Mouse (Mus musculus) forebrain, embryonic 11.5 days (tissue): ENCODE results near the gene Surf1. TPM values are rescaled to one million over a fixed set of nuclear protein-coding genes. Genes with fewer than 3 reads are reported as not detected.
A peak's percentile ranks its signal among the peaks of the same experiment; 100 is the strongest.
"Not testable (repeated sequence)": the region's sequence is repeated elsewhere in the genome, so short reads cannot be mapped to it uniquely, and the experiment has no call there.

Experiments
- ATAC-seq: fragments of 200-750 bp; cut with Nextera tagmentation; replicated peaks from 2 replicates; pipeline ENCODE4 v1.8.0; 2017; ENCODE audit warnings: moderate TSS enrichment; ENCODE audit not compliant: low FRiP score
- DNase-seq: peaks from one replicate; pipeline ENCODE4 v3.0.0-alpha.2; 2017; ENCODE audit warnings: low spot score
- H3K27ac ChIP-seq: fragments of 300-500 bp; sonication (generic); 2 replicates; pipeline ENCODE4 v1.5.1; 2014; ENCODE audit warnings: low read depth, low read length
- H3K27me3 ChIP-seq: fragments of 300-500 bp; sonication (generic); 2 replicates; pipeline ENCODE4 v1.6.1; 2014; ENCODE audit warnings: mild to moderate bottlenecking, low read length, mixed read lengths; ENCODE audit not compliant: control insufficient read depth, insufficient read depth
- H3K36me3 ChIP-seq: fragments of 300-500 bp; sonication (generic); 2 replicates; pipeline ENCODE4 v1.6.1; 2014; ENCODE audit warnings: mild to moderate bottlenecking, low read length, moderate library complexity, mixed read lengths; ENCODE audit not compliant: control insufficient read depth, insufficient read depth
- H3K4me1 ChIP-seq: fragments of 300-500 bp; sonication (generic); replicated peaks from 2 replicates; pipeline ENCODE4 v1.6.1; 2014; ENCODE audit warnings: low read length, mixed read lengths; ENCODE audit not compliant: control insufficient read depth, insufficient read depth
- H3K4me2 ChIP-seq: fragments of 300-500 bp; sonication (generic); 2 replicates; pipeline ENCODE4 v1.6.1; 2014; ENCODE audit warnings: low read depth, mild to moderate bottlenecking, low read length, moderate library complexity, mixed read lengths; ENCODE audit not compliant: severe bottlenecking
- H3K4me3 ChIP-seq: fragments of 300-500 bp; sonication (generic); 2 replicates; pipeline ENCODE4 v1.5.1; 2014; ENCODE audit warnings: low read depth, low read length
- H3K9ac ChIP-seq: fragments of 300-500 bp; sonication (generic); 2 replicates; pipeline ENCODE4 v1.6.1; 2014; ENCODE audit warnings: low read length
- H3K9me3 ChIP-seq: fragments of 300-500 bp; sonication (generic); 2 replicates; pipeline ENCODE4 v1.6.1; 2016; ENCODE audit warnings: low read length, mixed read lengths; ENCODE audit not compliant: control insufficient read depth
- WGBS: fragments of 180-500 bp; shearing (Covaris S2); extraction: QIAGEN DNeasy Blood & Tissue Kit; methylation state at CpG from one replicate; pipeline ENCODE4 v1.1.7; 2014; 5-methylcytosine and 5-hydroxymethylcytosine counted together
- polyA plus RNA-seq: library from polyadenylated mRNA; unstranded; fragments of >200 nt; fragmentation: Nextera tagmentation; extraction: Ambion mirVana; gene quantifications from 2 replicates; pipeline ENCODE4 v1.2.1, GENCODE M21; 2014

Surf1 gene
- polyA plus RNA-seq, 1 experiment from 2014 or later = 44.1 TPM

GRCm38 (mm10) chr2:26906431-26906830 lies 9.9 kb downstream of the Surf1 start:
- peaks cover 10% of the 10 kb centered on the region for H3K4me1 ChIP-seq
- H3K4me3 ChIP-seq = no peak overlapping the region
- H3K9me3 ChIP-seq = no peaks in the 10 kb centered on the region
- H3K4me2 ChIP-seq = no peak overlapping the region
- H3K36me3 ChIP-seq = peaks cover 5% of the 10 kb centered on the region; the same call in 1 of the 2 replicates
- H3K9ac ChIP-seq = no peak overlapping the region
- WGBS = 85% methylated on average over 3 of the region's 3 CpGs
- DNase-seq = no peak
- no peak for ATAC-seq
- no peak overlapping the region for H3K27ac ChIP-seq
- no peaks in the 10 kb centered on the region for H3K27me3 ChIP-seq

- Histone ChIP-seq H3K4me2 (no peak overlapping the region), H3K27me3 (no peaks in the 10 kb centered on the region), H3K27ac (no peak overlapping the region), H3K4me1 (peaks cover 10% of the 10 kb centered on the region), H3K4me3 (no peak overlapping the region), H3K9ac (no peak overlapping the region), H3K9me3 (no peaks in the 10 kb centered on the region), H3K36me3 (peaks cover 5% of the 10 kb centered on the region; the same call in 1 of the 2 replicates)
- ATAC-seq (no peak), DNase-seq (peak; percentile 40)
- 85% methylated on average over 2 of the region's 2 CpGs for WGBS
These were observed 10.4 kb downstream of the Surf1 start for GRCm38 (mm10) chr2:26905936-26906335.

- H3K36me3 ChIP-seq = peaks cover 8% of the 10 kb centered on the region
- peaks cover 7% of the 10 kb centered on the region for H3K4me1 ChIP-seq
- no peaks in the 10 kb centered on the region for H3K27me3 ChIP-seq
- H3K9me3 ChIP-seq = no peaks in the 10 kb centered on the region
- H3K4me3 ChIP-seq = peak overlapping the region; percentile 80
- WGBS = 10% methylated on average over 7 of the region's 7 CpGs
- peak overlapping the region; percentile 74 for H3K9ac ChIP-seq
- H3K4me2 ChIP-seq = peak overlapping the region; percentile 78
- DNase-seq (peak; percentile 43), ATAC-seq (no peak)
- peak overlapping the region; percentile 82 for H3K27ac ChIP-seq
These were observed 13.0 kb downstream of the Surf1 start for GRCm38 (mm10) chr2:26903311-26903710.

GRCm38 (mm10) chr2:26902467-26903220 lies 13.7 kb downstream of the Surf1 start, which contains the start of gene Surf6:
TSS of gene Surf6 (minus strand) at chr2:26902879.
- Histone ChIP-seq H3K9me3 (no peaks in the 10 kb centered on the region), H3K4me3 (peak within 1 kb of the TSS; percentile 80), H3K27ac (peak within 1 kb of the TSS; percentile 82), H3K4me1 (peaks cover 7% of the 10 kb centered on the region), H3K4me2 (peak within 1 kb of the TSS; percentile 78), H3K36me3 (peaks cover 7% of the 10 kb centered on the region), H3K9ac (peak within 1 kb of the TSS; percentile 74), H3K27me3 (no peaks in the 10 kb centered on the region)
- ATAC-seq = peak; percentile 94
- WGBS = under 1% methylated on average over 41 of the region's 41 CpGs
- peak; percentile 96 for DNase-seq

- 19% methylated on average over 7 of the region's 7 CpGs for WGBS
- Histone ChIP-seq H3K4me1 (peaks cover 7% of the 10 kb centered on the region), H3K9ac (peak overlapping the region; percentile 74), H3K27me3 (no peaks in the 10 kb centered on the region), H3K9me3 (no peaks in the 10 kb centered on the region), H3K4me3 (peak overlapping the region; percentile 80), H3K36me3 (peaks cover 7% of the 10 kb centered on the region), H3K27ac (peak overlapping the region; percentile 82; the same call in 1 of the 2 replicates), H3K4me2 (peak overlapping the region; percentile 78)
- ATAC-seq = no peak
- peak; percentile 48 for DNase-seq
These were observed 14.4 kb downstream of the Surf1 start for GRCm38 (mm10) chr2:26901834-26902400.

GRCm38 (mm10) chr2:26900731-26901130 lies 15.6 kb downstream of the Surf1 start:
- Histone ChIP-seq H3K27ac (no peak overlapping the region), H3K4me3 (no peak overlapping the region), H3K9me3 (no peaks in the 10 kb centered on the region), H3K36me3 (peaks cover 11% of the 10 kb centered on the region), H3K27me3 (no peaks in the 10 kb centered on the region), H3K4me1 (peaks cover 7% of the 10 kb centered on the region), H3K9ac (no peak overlapping the region), H3K4me2 (no peak overlapping the region)
- WGBS = 74% methylated on average over 1 of the region's 1 CpGs
- DNase-seq (peak; percentile 31), ATAC-seq (no peak)

GRCm38 (mm10) chr2:26895898-26896297 lies 20.4 kb downstream of the Surf1 start:
- WGBS = 90% methylated on average over 4 of the region's 4 CpGs
- Histone ChIP-seq H3K27ac (no peak overlapping the region), H3K9me3 (no peaks in the 10 kb centered on the region), H3K27me3 (no peaks in the 10 kb centered on the region), H3K9ac (no peak overlapping the region), H3K4me2 (no peak overlapping the region), H3K4me1 (no peaks in the 10 kb centered on the region), H3K4me3 (no peak overlapping the region), H3K36me3 (peaks cover 19% of the 10 kb centered on the region)
- DNase-seq = no peak
- no peak for ATAC-seq

GRCm38 (mm10) chr2:26886170-26886569 lies 30.2 kb downstream of the Surf1 start:
- H3K4me1 ChIP-seq, ATAC-seq, H3K9ac ChIP-seq, DNase-seq, H3K27me3 ChIP-seq, H3K4me3 ChIP-seq, H3K27ac ChIP-seq, H3K36me3 ChIP-seq, H3K4me2 ChIP-seq, H3K9me3 ChIP-seq: not testable (repeated sequence)
- WGBS = 39% methylated on average over 4 of the region's 4 CpGs
